Mouse (Mus musculus): ENCODE results near the gene Mansc1.

The Mansc1 gene

DNA sequence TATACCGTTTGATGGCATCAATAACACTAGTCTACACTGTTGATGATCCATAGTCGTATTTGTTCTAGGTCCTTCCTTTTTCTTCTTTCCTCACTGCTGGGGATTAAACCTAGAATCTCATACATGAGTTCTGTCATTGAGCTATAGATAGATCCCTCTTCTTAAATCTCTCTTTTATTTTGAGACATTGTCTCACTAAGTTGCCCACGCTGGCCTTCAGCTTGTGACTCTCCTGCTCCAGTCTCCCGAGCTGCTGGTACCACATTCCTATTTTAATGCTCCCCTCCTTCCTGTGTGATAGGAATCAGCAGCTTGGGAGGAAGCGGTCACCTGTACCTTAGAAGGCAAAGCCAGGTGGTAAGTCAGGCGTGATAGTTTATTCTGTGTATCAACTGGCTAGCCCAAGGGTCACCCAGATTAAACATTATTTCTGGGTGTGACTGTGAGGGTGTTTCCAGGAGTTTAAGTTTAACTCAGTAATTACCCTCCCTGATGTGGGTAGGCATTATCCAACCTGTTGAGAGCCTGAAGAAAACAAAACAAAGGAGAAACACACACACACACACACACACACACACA is 34.5 kb downstream of the Mansc1 start:
- no peak for DNase-seq (ENCODE audit: low read depth)

DNA sequence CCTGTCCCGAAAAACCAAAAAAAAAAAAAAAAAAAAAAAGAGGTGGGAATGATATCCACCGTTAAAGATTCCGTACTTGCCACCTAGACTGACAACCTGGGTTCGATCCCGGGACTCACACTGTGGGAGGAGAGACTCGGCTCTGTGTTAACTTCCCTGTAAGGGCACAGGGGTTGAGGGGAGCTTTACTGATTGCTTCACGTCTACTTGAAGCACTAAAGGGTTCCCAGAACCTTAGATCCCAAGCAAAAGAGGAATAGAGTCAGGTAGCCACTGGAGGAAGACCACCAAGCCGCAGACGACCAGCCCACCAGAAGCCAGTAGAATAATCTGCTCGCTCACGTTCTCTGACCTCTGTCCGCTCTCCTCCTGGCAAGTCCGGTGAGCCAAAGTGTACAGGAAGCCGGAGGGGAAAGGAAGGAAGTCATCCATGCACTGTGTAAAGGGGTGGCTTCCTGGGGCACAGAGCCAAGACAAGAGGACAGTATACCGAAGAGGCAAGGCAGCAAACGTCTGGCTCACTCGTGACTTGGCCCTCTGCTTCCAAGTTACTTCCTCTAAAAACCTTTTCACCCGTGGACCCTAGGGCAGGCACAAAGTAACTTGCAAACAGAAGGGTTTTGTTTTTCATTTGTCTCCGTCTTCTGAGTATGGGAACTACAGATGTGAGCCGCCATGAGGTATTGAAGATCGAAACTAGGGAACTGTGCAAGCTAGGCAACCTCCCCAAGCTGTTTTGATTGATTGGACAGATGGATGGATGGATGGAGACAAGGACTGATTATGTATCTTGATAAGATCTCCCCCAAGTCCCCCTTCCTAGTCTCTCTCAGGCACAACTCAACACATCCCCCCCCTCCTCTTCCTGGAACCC is 37.5 kb downstream of the Mansc1 start:
- DNase-seq (ENCODE audit: low read depth), result peak; percentile 13

DNA sequence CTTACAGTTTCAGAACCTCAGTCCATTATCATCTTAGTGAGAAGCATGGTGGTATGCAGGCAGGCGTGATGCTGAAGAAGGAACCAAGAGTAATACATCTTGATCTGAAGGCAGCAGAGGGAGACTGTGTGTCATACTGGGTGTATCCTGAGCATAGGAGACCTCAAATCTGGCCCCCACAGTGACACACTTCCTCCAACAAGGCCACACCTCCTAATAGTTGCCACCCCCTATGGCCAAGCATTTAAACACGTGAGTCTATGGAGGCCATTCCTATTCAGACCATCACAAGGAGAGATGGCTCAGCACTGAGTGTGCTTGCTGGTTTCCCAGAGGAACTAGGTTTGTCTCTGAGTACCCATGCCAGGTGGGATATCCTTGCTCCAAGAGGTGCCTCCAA is 40.7 kb downstream of the Mansc1 start:
- DNase-seq (ENCODE audit: low read depth), result no peak

DNA sequence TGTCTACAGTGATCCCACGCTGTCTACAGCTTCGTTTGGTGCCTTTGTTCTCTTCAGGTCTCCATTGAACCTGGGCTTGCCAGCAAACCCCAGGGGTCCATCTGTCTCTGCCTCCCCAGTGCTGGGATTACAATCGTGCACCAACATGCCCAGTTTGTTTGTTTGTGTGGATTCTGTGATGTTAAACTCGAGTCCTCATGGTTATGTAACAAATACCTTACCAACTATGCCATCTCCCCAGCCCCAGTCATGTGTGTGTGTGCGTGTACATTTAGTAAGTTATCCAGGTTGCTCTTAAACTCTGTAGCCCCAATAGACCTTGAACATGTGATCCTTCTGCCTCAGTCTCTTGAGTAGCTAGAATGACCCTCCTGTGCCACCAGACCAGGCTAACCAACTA is 46.0 kb downstream of the Mansc1 start:
- DNase-seq (ENCODE audit: low read depth), result no peak

DNA sequence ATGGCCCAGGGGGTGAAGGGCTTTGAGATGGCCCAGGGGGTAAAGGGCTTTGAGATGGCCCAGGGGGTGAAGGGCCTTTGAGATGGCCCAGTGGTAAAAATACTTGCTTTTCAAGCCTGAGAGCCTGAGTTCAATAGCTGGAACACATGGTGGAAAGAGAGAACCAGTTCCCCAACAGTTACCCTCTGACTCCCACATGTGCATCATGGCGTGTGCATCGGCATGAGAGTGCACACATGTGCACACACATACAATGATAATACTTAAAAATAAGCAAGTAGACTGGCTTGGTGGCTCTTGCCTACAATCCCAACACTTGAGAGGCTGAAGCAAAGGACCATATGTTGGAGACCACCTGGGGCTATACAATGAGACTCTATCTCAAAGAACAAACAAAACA is 47.7 kb downstream of the Mansc1 start:
- no peak for DNase-seq (ENCODE audit: low read depth)

DNA sequence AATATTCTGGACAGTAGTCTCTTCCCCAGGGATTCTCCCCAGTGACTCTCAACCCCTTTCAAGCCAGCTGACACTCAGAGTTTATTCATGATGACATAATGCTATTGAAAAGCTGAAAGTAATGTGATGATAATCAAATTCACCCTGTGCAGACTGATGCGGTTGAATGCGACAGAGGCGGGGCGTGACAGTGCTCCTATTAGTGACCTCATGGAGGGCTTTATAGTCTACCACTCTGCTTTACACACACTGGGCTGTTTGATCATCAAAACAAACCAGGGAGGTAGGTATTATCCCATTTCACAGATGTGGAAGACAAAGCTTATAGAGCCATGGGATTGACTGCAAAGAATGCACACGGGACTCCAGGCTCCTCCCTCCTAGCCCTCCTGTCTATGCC is 50.2 kb downstream of the Mansc1 start:
- no peak for DNase-seq (ENCODE audit: low read depth)

DNA sequence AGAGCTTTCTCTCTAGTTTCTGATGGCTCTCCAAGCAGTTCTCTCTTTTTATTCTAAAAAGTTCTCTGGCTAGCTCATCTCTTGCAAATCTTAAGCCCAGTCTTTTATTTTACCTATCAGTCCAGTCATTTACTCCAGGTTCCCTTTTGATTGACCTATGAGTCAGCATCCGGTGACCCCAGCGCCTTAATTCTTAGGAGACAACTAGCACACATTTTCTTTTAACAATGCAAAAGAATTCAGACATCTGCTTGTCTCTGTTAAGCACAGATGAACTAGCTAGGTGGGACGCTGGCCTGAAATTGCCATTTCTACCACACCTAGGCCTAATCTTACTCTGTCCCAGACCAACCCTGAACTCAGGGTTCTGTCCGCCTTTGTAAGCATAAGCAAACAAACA is 52.8 kb downstream of the Mansc1 start:
- DNase-seq (ENCODE audit: low read depth), result no peak

DNA sequence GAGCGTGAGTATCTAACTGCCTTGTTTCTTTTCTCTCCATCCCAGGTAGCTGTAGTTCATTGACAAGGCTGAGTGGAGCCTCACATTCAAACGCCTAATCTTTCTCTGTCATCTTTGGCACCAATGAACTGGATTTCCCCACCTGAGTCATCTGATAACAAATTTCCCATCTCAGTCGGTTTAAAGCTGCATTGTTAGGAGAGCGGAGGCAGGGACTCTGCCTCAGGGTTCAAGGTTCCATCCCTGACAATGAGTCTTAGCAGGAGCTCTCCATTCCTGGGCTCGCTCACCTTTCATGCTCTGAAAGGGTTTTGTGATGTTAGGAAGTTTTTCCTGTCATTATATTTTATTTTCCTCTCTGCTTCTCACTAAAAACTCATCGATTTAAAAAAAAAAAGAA is 54.2 kb downstream of the Mansc1 start:
- no peak for DNase-seq (ENCODE audit: low read depth)

DNA sequence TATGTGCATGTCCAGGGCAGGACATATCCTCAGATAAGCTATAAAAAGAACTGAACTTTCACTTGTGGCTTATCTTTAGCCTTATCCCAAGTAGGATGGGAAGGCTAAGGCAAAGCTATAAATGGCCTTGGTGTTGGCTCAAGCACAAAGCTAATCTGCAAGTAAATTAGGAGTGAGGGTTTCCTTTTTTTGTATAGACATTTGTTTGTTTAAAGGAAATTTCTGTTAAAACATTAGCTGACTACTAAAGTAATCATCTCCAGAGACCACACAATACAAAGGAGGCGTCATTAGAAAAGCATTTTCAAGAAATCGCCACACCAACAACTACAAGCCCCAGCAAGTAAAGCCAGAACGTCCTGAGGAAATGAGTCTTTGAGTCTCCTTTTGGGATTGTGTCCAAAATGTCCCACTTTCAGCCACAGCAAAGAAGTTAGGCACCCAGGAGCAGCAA is 57.0 kb downstream of the Mansc1 start:
- no peak for DNase-seq (ENCODE audit: low read depth)

DNA sequence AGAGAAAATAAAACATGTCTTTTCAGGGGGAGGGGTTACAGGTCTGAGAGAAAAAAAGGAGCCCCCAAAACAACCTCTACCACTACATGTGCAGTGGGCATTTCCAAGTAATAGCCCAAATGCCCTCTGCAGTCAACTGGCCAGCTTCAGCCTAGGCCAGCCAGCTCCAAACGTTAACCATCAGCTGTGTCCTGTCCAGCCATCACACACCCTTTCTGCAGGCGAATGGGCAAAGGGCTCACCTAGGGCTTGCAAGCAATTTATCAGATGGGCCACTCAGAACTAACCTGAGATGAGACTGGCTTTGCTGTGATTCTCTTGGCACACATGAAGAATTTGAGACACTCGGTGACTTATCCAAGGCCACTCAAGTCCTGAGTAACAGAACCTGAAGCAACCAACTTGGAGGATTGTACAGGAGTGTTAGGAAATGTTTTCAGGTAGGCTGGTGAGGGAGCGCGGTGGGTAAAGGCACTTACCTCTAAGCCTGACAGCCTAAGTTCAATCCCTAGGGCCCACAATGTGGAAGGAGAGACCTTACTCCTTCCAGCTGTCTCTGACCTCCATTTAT is 64.2 kb downstream of the Mansc1 start:
- DNase-seq (ENCODE audit: low read depth), result no peak

DNA sequence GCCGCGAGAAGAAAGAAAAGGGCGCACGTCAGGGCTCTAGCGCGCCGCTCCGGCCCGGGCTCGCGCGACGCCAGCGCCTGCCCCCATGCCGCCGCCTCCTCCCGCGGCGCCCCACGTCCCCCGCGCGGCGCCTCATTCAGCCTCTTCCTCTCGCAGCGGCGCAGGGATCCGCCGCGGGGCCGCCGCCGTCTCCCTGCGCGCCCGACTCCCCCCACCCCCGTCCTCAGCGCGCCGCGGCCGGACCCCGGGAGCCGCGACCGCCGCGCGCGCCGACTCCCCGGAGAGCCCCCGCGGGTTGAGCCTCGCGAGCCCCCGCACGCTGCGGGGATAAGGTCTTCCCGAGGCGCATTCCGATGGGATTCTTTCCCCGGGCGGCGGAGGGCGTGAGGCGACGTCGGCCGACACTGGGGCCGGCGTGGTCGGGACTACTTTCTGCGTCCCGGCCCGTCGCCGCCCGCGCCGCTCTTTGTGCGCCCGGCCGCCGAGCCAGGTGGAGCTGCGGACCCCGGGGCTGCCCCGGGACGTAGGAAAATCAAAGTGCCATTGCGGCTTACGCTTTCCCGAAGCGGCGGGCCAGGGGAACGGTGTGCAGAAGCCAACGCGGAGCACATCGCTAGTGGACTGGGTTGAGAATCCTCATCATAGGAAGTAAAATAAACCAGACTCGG is 65.3 kb downstream of the Mansc1 start, which contains the start of gene Lrp6:
Gene Lrp6, minus strand, starts transcription at position 148 of the 668 bp plus-strand sequence.
- DNase-seq (ENCODE audit: low read depth), result peak; percentile 92

DNA sequence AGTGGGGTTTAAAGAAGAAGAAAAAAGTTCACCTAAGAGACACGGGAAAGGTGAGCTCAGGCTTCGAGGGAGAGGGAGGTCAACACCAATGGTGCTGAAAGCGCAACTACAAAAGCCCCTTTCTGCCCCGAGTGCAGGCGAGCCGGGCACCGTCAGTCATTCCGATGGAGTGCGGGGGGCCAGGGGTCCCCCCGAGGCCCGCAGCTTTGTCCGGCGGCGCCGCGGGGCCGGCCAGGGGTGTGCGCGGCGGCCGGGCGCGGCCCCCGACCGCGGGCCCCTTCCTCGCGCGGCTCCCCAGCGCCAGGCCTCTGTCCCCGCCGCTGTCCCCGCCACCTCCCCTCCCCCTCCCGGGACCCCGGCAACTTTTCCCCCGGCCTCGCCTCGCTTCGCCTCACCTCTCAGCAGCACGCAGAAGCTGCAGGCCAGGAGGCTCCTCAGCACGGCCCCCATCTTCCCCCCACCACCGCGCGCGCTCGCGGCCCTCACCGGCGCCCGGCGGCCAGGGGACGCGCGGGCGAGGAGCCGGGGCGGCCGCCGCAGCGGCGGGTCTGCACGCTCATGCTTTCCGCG is 66.0 kb downstream of the Mansc1 start:
- DNase-seq (ENCODE audit: low read depth), result no peak

DNA sequence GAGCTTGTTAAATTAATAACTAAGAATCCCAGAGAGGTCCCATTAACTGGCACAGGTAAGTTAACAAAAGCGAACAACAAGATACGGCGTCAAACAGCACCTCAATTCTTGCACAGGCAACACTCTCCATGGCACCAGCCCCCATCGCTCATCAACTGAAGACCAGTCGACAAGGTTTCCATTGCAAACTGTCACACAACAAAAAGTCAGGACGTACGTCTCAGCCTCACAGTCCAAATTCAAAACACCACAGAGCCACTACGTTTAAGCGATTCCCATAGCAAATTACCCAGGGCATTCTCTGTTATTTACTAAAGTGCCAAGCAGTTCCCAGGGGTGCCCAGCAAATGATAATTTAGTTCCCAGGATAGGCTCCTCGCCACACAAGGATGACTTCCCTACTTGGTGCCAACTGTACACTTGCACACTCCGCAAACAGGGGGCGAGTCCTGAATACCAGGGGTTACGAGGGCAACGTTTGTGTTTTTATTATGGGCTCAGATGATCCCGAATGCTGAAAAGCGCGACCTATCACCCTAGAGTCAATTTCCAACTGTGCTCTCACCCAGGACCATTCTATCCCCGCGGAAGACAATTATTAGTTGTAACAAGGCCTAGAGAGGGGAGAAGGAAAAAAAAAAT is 66.6 kb downstream of the Mansc1 start:
- peak; percentile 50 for DNase-seq (ENCODE audit: low read depth)

DNA sequence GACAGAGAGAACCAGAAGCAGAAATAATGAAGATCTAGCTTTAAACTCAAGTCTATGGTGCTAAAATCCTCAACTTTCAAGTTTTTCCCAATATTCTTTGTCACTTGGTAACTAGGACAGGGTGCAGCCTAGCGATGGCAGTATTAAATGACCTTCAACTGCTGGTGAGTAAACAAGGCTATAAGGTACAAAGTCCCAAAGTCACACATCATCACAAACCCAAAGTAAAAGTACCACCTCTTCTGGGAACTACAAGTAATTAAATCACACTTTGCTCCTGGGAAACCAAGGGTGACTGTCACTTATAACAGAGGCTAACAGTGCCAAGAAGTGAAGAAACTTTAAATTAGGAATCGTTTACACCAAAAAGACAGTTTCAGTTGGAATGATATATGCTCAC is 67.7 kb downstream of the Mansc1 start:
- no peak for DNase-seq (ENCODE audit: low read depth)

DNA sequence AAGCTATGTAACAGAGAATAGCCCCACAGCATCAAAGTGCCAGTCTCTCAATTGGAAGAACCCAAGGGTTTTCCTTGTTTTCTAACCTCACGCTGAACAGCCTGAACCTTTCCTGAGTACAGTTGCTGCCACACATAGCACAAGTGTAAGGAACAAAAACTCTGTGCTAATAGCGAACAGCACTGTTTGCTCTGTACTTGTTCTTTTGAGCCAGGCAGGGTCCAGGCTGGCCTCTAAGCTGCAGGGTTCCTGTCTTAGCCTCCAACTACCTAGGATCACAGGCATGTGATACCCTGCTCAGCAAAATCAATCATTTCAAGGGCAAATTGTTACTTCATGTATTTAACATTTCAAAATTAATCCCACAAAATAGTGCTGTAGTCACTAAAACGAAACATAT is 72.7 kb downstream of the Mansc1 start:
- DNase-seq (ENCODE audit: low read depth), result no peak

Measured in naive thymus-derived CD4-positive, alpha-beta T cell, adult 2 months (primary cell).